Mouse (Mus musculus): ENCODE results near the gene Ppp1r3d. TPM values are rescaled to one million over a fixed set of nuclear protein-coding genes. Genes with fewer than 3 reads are reported as not detected.

The Ppp1r3d gene
- polyA plus RNA-seq (2014; fragmentation: Illumina TruSeq; extraction: RNeasy Lipid Tissue Mini Kit (QIAGEN cat#74804)): 3.4 TPM

GRCm38 (mm10) chr2:178414261-178415149 lies at the start of gene Ppp1r3d, which contains the start of gene Fam217b:
Gene Ppp1r3d (minus strand): TSS chr2:178414472.
Gene Fam217b (plus strand): TSS chr2:178414524.

GRCm38 (mm10) chr2:178430231-178430630 lies 16.0 kb upstream of the Ppp1r3d start, which contains the start of gene Cdh26:
Gene Cdh26 (plus strand): TSS chr2:178430531.

GRCm38 (mm10) chr2:178407053-178407815 lies 7.0 kb downstream of the Ppp1r3d start, which contains the start of gene Sycp2:
Gene Sycp2 (minus strand): TSS chr2:178407685.

Other genes with a start within 250 kb of the Ppp1r3d start
- 2.5 TPM for gene Sycp2, start 6.8 kb downstream of the Ppp1r3d start, polyA plus RNA-seq (2014; fragmentation: Illumina TruSeq; extraction: RNeasy Lipid Tissue Mini Kit (QIAGEN cat#74804))
- gene Fam217b, start 52 bp upstream of the Ppp1r3d start, polyA plus RNA-seq (2014; fragmentation: Illumina TruSeq; extraction: RNeasy Lipid Tissue Mini Kit (QIAGEN cat#74804)): 5.3 TPM
- not detected for gene Cdh26, start 16.1 kb upstream of the Ppp1r3d start, polyA plus RNA-seq (2014; fragmentation: Illumina TruSeq; extraction: RNeasy Lipid Tissue Mini Kit (QIAGEN cat#74804))